Mouse (Mus musculus) thymus, postnatal 10 days (tissue): ENCODE measurements at regions not wholly inside any gene's neighbourhood (a gene's known extent, or its start where the extent isn't known, plus 50 kb on each side); places are given as distances from the start of the nearest gene placed in this dataset.

Experiments
- DNase-seq, 2 experiments: peaks; one replicate each; pipeline ENCODE4 v3.0.0; 2021; ENCODE audit warnings: low spot score in 2 of 2

DNA sequence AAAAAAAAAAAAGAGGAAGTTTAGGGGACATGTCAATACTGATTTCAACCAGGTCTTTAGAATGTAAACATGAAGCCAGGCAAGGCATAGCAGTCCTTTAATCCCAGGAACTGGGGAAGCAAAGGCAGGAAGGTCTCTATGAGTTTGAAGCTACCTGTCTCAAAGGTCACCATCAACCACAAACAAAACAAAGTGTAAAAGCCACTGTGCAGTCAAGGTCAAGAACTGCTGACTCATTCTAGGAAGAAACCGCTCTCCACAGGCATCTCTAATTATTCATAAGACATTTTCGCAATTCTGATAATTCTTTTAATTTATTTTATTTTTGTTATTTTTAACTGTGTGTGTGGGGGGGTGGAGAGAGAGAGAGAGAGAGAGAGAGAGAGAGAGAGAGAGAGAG, 364.0 kb downstream of the Cntnap4 start:
- no peak for DNase-seq

DNA sequence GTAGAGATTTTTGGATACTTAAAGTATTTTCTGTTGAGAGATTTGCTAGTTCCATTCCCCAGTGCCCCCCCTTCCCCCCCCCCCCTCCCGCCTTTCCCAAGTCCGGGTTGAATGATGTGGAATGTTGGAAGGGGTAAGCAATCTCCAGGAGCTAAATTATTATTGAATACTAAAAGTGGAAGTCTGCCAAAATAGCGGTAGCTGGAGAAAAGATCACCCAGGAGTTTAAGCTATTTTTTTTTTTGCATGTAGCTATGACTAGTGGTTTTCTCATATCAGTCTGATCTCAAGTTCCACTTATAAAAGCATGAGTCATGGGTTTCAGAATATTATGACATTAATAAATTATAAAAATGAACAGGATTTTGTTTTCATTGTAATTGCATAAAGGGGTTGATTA, 365.6 kb downstream of the Cntnap4 start:
- no peak for DNase-seq

GRCm38 (mm10) chr8:112935897-112936719, 366.3 kb downstream of the Cntnap4 start:
- no peak for DNase-seq

DNA sequence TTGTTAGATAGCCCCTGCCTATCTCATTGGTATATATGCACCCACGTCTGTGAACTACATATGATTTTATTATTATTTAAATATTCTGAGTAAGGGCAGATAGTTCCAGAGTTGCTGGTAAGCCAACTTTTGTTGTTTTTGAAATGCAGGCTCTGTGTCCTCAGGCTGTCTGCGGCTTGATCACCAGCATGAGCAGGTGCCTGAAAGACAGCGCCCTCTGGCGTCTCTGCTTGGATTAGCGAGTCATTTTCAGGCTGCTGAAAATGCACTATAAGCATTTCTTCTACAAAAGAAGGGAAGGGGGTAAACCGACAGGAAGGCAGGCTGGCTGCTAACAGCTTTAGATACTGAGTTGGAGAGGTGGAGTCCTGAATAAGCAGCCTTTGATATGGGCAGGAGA, 402.6 kb downstream of the Cntnap4 start:
- DNase-seq = peak in 1 of 2 experiments; percentile 6

GRCm38 (mm10) chr8:112975734-112976133, 405.9 kb downstream of the Cntnap4 start:
- DNase-seq = no peak

DNA sequence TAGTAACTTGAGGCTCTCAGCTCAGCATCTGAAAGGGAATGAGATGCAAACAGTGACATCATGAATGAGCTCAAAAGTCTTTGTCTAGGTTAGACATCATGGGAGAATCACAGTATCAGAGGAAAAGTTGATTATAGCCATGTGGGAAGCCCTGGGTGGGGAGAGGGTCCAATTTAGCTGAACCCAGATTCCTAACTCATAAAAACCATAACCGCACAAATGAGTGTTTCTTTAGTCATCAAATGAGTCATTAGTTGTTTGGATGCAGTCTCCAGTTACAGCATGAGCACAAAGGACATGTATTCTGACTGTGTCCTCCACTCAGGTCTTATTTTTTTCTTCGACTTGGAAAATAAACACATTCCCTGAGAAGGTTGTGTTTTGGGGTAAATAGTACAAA, 406.5 kb downstream of the Cntnap4 start:
- no peak for DNase-seq

DNA sequence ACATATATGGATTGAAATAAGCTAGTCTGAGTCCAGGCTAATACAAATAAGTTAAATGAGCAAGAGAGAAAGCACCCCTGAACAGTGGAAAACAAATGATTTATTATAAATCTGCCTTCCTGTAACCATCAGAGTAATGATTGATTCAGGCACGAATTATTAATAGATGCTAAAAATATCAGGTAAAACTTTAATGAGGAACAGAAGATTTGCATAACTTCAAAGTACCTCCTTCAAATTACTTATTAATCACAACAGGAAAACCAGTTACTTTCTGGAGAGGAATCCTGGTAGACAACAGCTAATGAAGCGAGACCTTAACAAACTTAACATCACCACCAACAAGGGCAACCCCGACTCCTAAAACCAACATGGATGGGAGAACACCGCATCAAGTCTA, 423.9 kb downstream of the Cntnap4 start:
- no peak for DNase-seq

GRCm38 (mm10) chr8:113007356-113007755, 437.5 kb downstream of the Cntnap4 start:
- no peak for DNase-seq

DNA sequence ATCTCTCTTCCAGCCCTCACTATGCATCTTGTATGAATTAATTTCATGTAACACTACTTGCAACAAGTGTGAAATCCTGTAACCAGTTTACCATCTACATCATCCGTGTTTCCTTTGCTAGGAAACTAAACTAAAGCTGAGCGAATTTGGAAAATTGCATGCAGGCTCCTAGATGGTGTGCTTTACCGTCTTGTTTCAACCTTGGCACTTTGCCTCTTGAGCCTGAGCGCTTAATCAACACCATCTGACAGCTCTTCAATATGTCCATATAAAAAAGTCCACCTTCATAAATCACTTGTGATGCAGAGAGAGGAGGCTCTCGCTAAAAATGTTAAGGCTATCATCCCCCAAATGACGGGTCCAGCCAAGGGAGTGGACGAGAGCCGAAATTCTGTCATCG, 459.0 kb downstream of the Cntnap4 start:
- no peak for DNase-seq

DNA sequence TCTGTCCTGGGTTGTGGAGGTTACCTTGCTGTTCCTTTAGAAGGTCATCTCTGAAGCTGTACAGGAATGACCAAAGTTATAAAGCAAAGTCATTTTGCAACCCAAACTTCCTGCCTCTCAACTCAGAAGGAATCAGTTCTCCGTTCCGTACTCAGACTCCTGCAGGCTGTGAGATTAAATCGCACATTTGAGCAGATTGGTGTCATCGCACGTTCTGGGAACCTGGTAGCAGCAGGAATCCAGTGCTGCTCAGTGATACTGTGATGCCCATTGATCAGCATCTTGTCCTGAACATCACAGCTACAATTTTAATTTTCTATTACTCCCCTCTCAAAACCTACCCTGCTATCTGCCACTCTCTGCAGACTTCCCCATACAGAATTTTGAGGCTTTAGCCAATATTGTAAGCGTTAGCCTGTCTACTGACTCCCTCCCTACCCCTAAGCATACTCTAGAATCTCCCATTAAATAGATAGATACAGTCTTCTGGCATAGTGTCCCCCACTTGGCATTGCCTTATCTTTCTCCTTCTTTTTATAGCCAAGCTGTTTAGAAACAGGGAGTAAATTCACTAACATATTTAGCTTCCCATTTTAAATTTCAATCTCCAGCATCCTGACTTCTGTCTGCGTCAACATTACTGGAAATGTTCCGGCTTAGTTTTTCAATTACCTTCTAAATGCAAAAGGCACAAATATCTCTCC, 482.1 kb downstream of the Cntnap4 start:
- DNase-seq = no peak

GRCm38 (mm10) chr8:113065246-113066169, 495.7 kb downstream of the Cntnap4 start:
- no peak for DNase-seq

- no peak for DNase-seq
Observed at GRCm38 (mm10) chr8:113066170-113066708, 496.4 kb downstream of the Cntnap4 start.

DNA sequence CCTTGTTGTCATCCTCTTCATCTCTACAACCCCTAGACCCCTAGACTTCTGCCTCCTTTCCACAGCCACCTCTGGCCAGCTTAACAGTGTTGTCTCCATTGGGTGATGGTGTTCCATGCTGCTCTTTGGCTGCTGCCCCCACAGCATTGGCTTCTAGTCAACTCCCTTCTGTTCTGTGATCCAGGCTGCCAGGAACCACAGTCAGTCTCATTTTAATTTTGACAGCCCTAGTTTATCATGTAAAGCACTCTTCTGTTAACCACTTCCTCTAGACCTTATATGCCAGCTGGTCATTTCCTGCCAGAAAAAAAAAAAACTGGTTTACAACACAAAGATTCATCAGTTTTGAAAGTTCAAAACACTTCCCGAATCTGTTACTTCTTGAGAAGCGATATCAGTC, 514.1 kb downstream of the Cntnap4 start:
- no peak for DNase-seq

- no peak for DNase-seq
Observed at GRCm38 (mm10) chr8:113087586-113087985, 517.7 kb downstream of the Cntnap4 start.

GRCm38 (mm10) chr8:113111665-113112064, 523.7 kb upstream of the Mon1b start:
- DNase-seq = no peak

DNA sequence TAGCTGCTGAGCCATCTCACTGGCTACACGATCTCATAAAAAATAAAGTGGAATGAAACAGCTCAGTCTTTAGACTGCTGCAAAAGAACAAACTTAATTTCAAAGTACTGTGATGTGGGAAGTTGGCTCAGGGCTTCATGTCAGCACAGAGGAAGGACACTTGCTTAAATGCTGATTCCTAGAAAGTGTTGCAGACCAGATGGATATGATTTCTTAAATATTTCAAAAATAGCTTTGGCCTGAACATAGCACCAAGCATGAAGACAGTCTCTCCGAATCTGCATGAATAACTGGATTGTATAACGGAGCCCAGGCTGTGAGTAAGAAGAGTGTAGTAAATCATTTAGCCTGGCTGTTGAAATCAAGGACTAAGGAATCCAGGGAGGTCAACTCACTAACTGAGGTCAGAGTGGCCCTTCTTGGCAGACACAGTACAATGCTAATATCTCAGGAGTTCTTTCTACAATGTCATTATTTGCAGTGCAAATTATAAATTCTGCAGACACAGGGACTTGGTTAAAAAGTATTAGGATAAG, 521.2 kb upstream of the Mon1b start:
- DNase-seq = no peak

DNA sequence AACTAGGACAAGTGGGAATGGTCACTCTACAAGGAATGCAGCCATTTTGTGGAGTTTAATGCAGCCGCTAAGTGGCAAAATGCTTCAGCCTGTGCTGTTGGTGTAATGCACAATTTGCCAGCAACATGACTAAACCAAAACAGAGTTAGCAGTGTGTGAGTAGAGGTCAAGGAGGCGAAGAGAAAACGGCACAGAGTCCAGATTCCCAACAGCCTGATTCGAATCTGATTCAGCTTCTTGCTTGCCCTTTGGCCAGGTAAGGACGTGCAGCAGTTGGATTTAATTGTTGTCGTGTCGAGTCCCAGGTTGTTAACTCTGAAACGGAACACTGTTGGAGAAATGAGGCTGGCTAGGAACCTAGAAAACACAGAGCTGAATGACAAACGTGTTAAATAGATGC, 518.1 kb upstream of the Mon1b start:
- no peak for DNase-seq

DNA sequence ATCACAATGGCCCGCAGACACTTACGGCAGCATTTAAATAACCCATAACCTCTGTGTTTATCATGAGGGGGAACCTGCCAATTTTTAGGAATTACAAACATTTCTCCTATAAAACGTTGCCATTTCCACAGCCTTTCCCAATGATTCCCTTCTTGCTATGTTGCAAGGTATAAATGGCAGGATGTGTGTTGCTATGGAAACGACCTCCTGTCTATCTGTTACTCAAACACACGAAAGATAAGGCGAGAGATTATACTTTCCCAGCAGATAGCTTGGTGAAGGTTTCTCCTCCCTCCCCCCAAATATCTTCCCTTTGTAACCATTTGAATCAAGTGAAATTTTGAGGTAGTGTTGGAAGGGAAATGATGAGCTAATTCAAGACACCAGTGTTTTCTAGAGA, 509.8 kb upstream of the Mon1b start:
- DNase-seq = no peak

- no peak for DNase-seq
Observed at GRCm38 (mm10) chr8:113137361-113137760, 498.0 kb upstream of the Mon1b start.

GRCm38 (mm10) chr8:113140021-113140420, 495.4 kb upstream of the Mon1b start:
- no peak for DNase-seq

- DNase-seq = no peak
Observed at GRCm38 (mm10) chr8:113141131-113141530, 494.3 kb upstream of the Mon1b start.

DNA sequence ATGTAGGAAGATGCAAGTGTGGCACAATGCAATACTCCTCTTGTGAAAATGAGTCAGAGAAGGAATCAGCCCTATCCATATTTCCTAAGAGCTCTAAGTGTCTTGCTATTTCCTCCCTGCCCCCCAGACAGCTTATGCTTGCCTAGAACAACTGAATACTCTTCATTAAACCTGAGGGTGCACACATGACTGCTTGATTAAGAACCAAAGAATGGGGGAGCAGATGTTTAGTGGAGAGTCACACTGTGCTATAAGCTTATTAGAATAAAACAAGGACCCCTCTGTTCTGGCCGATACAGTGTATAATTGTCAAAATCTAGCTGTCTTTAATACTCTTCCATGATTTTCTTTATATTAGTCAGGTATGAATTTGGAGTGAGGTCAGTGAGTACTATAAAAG, 458.8 kb upstream of the Mon1b start:
- no peak for DNase-seq
